ENCODE assay signal across 36 mouse cellular contexts in genomic region chr3:105092721-105093505, GRCm38 (mm10). TPM values are rescaled to one million over a fixed set of nuclear protein-coding genes. Genes with fewer than 3 reads are reported as not detected.
DNase-seq lines count a peak whose midpoint lies in the region; ATAC-seq lines count a peak whose summit lies in the region.
"Had no signal": no experiment of that assay in that cellular context is flagged by ENCODE, and none has a peak within 500 bp of the region (broad histone marks: within the 10 kb centered on the region; RNA-seq: fewer than 3 reads in every experiment).

No protein-coding gene starts in this region.

- H3K27me3 ChIP-seq in heart, embryonic 10.5 days (ENCODE audit: insufficient read depth, poor library complexity, severe bottlenecking), result no peaks in the 10 kb centered on the region
- H3K27me3 ChIP-seq in heart, embryonic 12.5 days (replicated peaks), result no peaks in the 10 kb centered on the region
- no peaks in the 10 kb centered on the region for H3K27me3 ChIP-seq in kidney, embryonic 15.5 days
- no peaks in the 10 kb centered on the region for H3K27me3 ChIP-seq in neural tube, embryonic 13.5 days
- H3K27me3 ChIP-seq in neural tube, embryonic 15.5 days (replicated peaks), result no peaks in the 10 kb centered on the region
- no peaks in the 10 kb centered on the region for H3K27me3 ChIP-seq in limb, embryonic 10.5 days (ENCODE audit: low read depth, poor library complexity, severe bottlenecking)
- H3K27me3 ChIP-seq: forebrain, embryonic 13.5 days; heart, embryonic 13.5 days; hindbrain, embryonic 15.5 days had no signal

- H3K36me3 ChIP-seq in heart, embryonic 10.5 days, result no peaks in the 10 kb centered on the region
- no peaks in the 10 kb centered on the region for H3K36me3 ChIP-seq in heart, embryonic 12.5 days
- no peaks in the 10 kb centered on the region for H3K36me3 ChIP-seq in kidney, embryonic 15.5 days
- no peaks in the 10 kb centered on the region for H3K36me3 ChIP-seq in neural tube, embryonic 13.5 days
- H3K36me3 ChIP-seq in neural tube, embryonic 15.5 days, result no peaks in the 10 kb centered on the region
- H3K36me3 ChIP-seq in limb, embryonic 10.5 days, result no peaks in the 10 kb centered on the region
- H3K36me3 ChIP-seq: heart, embryonic 13.5 days; hindbrain, embryonic 10.5 days; hindbrain, embryonic 15.5 days had no signal

- no peaks in the 10 kb centered on the region for H3K9me3 ChIP-seq in heart, embryonic 10.5 days
- no peaks in the 10 kb centered on the region for H3K9me3 ChIP-seq in heart, embryonic 12.5 days (replicated peaks)
- no peaks in the 10 kb centered on the region for H3K9me3 ChIP-seq in kidney, embryonic 15.5 days (replicated peaks)
- H3K9me3 ChIP-seq in neural tube, embryonic 13.5 days, result no peaks in the 10 kb centered on the region
- no peaks in the 10 kb centered on the region for H3K9me3 ChIP-seq in neural tube, embryonic 15.5 days (replicated peaks)
- no peaks in the 10 kb centered on the region for H3K9me3 ChIP-seq in limb, embryonic 10.5 days (replicated peaks)
- H3K9me3 ChIP-seq: forebrain, embryonic 13.5 days; heart, embryonic 13.5 days; hindbrain, embryonic 10.5 days; hindbrain, embryonic 15.5 days had no signal

- peaks cover 10% of the 10 kb centered on the region; the same call in 1 of the 2 replicates for H3K4me1 ChIP-seq in heart, embryonic 10.5 days
- peaks cover 7% of the 10 kb centered on the region; the same call in 1 of the 2 replicates for H3K4me1 ChIP-seq in heart, embryonic 12.5 days (replicated peaks)
- H3K4me1 ChIP-seq in kidney, embryonic 15.5 days, result peaks cover 7% of the 10 kb centered on the region
- H3K4me1 ChIP-seq in neural tube, embryonic 13.5 days (replicated peaks), result no peaks in the 10 kb centered on the region; the same call in 1 of the 2 replicates
- 0 out of 2 replicates have a peak, but pooled peaks cover 3% of the 10 kb centered on the region for H3K4me1 ChIP-seq in neural tube, embryonic 15.5 days
- H3K4me1 ChIP-seq in limb, embryonic 10.5 days, result peaks cover 20% of the 10 kb centered on the region
- H3K4me1 ChIP-seq: forebrain, embryonic 13.5 days; hindbrain, embryonic 10.5 days had no signal

- DNase-seq in heart, embryonic 10.5 days (ENCODE audit: low spot score), result peak; percentile 59
- DNase-seq in kidney, postnatal 10 days, result peak; percentile 30
- peak; percentile 30 for DNase-seq in limb, embryonic 10.5 days (ENCODE audit: low spot score)
- no peak for DNase-seq in gastrocnemius, postnatal 36 days
- DNase-seq: adrenal gland, adult 8-10 months; cerebellum, adult 8-10 months; cerebellum, postnatal 36 days; gastrocnemius, postnatal 14 days; heart, adult 18-20 months; heart, postnatal 10 days; layer of hippocampus, adult 9-11 months; liver; lung, adult 2 months; lung, postnatal 10 days; right cerebral cortex, postnatal 4 days; thymus, adult 2 months; thymus, postnatal 36 days had no signal

- H3K27ac ChIP-seq in heart, embryonic 10.5 days, result no peak overlapping the region
- H3K27ac ChIP-seq in heart, embryonic 12.5 days (ENCODE audit: poor library complexity, severe bottlenecking), result no peak overlapping the region
- no peak overlapping the region for H3K27ac ChIP-seq in kidney, embryonic 15.5 days
- 0 out of 2 replicates have a peak overlapping the region, but pooled peaks have one; percentile 13 for H3K27ac ChIP-seq in neural tube, embryonic 13.5 days (replicated peaks)
- H3K27ac ChIP-seq in neural tube, embryonic 15.5 days (replicated peaks), result no peak overlapping the region
- no peak overlapping the region for H3K27ac ChIP-seq in limb, embryonic 10.5 days
- H3K27ac ChIP-seq: forebrain, embryonic 13.5 days; heart, embryonic 13.5 days; hindbrain, embryonic 10.5 days; hindbrain, embryonic 15.5 days; liver, embryonic 14.5 days; macrophage had no signal

- H3K9ac ChIP-seq in heart, embryonic 12.5 days, result no peak overlapping the region
- no peak overlapping the region for H3K9ac ChIP-seq in kidney, embryonic 15.5 days
- H3K9ac ChIP-seq in neural tube, embryonic 13.5 days, result no peak overlapping the region
- H3K9ac ChIP-seq in neural tube, embryonic 15.5 days (replicated peaks), result no peak overlapping the region
- H3K9ac ChIP-seq: forebrain, embryonic 13.5 days; heart, embryonic 13.5 days; hindbrain, embryonic 15.5 days; liver, embryonic 14.5 days had no signal

- intact Hi-C loops in gastrocnemius, postnatal 36 days (cut with DNase I), result loop anchor here (5.0 kb wide), 1 partner anchor 74 kb away; no protein-coding TSS in a partner anchor

- 75% methylated on average over 11 of the region's 11 CpGs for WGBS in heart, embryonic 10.5 days
- 69% methylated on average over 11 of the region's 11 CpGs for WGBS in heart, embryonic 12.5 days
- 59% methylated on average over 11 of the region's 11 CpGs for WGBS in kidney, embryonic 15.5 days
- 60% methylated on average over 11 of the region's 11 CpGs for WGBS in neural tube, embryonic 13.5 days
- 49% methylated on average over 11 of the region's 11 CpGs for WGBS in neural tube, embryonic 15.5 days
- WGBS in limb, embryonic 10.5 days, result 61% methylated on average over 11 of the region's 11 CpGs

- ATAC-seq in heart, embryonic 12.5 days (ENCODE audit: insufficient number of reproducible peaks, low FRiP score), result no peak
- ATAC-seq in kidney, embryonic 15.5 days (replicated peaks; ENCODE audit: low FRiP score), result no peak
- ATAC-seq in neural tube, embryonic 13.5 days (ENCODE audit: low read depth), result no peak
- ATAC-seq in neural tube, embryonic 15.5 days (ENCODE audit: low FRiP score), result no peak
- ATAC-seq: activated CD4-positive, CD25-positive, alpha-beta regulatory T cell, adult 4 months; forebrain, embryonic 13.5 days had no signal

- H3K4me2 ChIP-seq in heart, embryonic 12.5 days, result no peak overlapping the region
- H3K4me2 ChIP-seq in kidney, embryonic 15.5 days, result no peak overlapping the region
- no peak overlapping the region for H3K4me2 ChIP-seq in neural tube, embryonic 13.5 days
- H3K4me2 ChIP-seq in neural tube, embryonic 15.5 days, result no peak overlapping the region
- H3K4me2 ChIP-seq: forebrain, embryonic 13.5 days; heart, embryonic 13.5 days; hindbrain, embryonic 15.5 days had no signal

- H3K4me3 ChIP-seq in heart, embryonic 10.5 days, result no peak overlapping the region
- H3K4me3 ChIP-seq in heart, embryonic 12.5 days, result no peak overlapping the region
- no peak overlapping the region for H3K4me3 ChIP-seq in kidney, embryonic 15.5 days (replicated peaks)
- no peak overlapping the region for H3K4me3 ChIP-seq in neural tube, embryonic 13.5 days
- H3K4me3 ChIP-seq in neural tube, embryonic 15.5 days (replicated peaks), result no peak overlapping the region
- no peak overlapping the region for H3K4me3 ChIP-seq in limb, embryonic 10.5 days
- H3K4me3 ChIP-seq: forebrain, embryonic 13.5 days; heart, embryonic 13.5 days; hindbrain, embryonic 10.5 days; hindbrain, embryonic 15.5 days had no signal

RNA-seq across cellular contexts. Expression of gene 4930564D02Rik, which starts 26.3 kb away (rescaled TPM):
- not detected in 2 replicates for polyA plus RNA-seq in heart, embryonic 10.5 days (2016; fragmentation: Nextera tagmentation; extraction: Ambion mirVana)
- not detected in 2 replicates for polyA plus RNA-seq in heart, embryonic 12.5 days (2016; fragmentation: Nextera tagmentation; extraction: Ambion mirVana)
- not detected in 2 replicates for polyA plus RNA-seq in kidney, embryonic 15.5 days (2015; fragmentation: Nextera tagmentation; extraction: Ambion mirVana)
- polyA plus RNA-seq in neural tube, embryonic 13.5 days (2015; fragmentation: Nextera tagmentation; extraction: Ambion mirVana), result not detected in 2 replicates
- not detected in 2 replicates for polyA plus RNA-seq in neural tube, embryonic 15.5 days (2015; fragmentation: Nextera tagmentation; extraction: Ambion mirVana)
- not detected in 2 replicates for polyA plus RNA-seq in limb, embryonic 10.5 days (2016; fragmentation: Nextera tagmentation; extraction: Ambion mirVana)
- not detected for total RNA-seq in gastrocnemius, postnatal 36 days (2021)
- total RNA-seq: adrenal gland, adult 8-10 months; adrenal gland, postnatal 4 days; gastrocnemius, postnatal 14 days; heart, adult 18-20 months; heart, postnatal 10 days; left cerebral cortex, postnatal 10 days; megakaryocyte-erythroid progenitor cell, adult 5-6 weeks had no signal
- polyA plus RNA-seq: activated CD4-positive, CD25-positive, alpha-beta regulatory T cell, adult 4 months; embryonic facial prominence, embryonic 11.5 days; forebrain, embryonic 13.5 days; heart, embryonic 13.5 days; hindbrain, embryonic 10.5 days; hindbrain, embryonic 15.5 days; intestine, embryonic 14.5 days; limb, embryonic 11.5 days; liver, embryonic 14.5 days; lung, adult 2 months; macrophage; neural tube, embryonic 11.5 days; spleen, adult 2 months; thymus, adult 2 months had no signal

RNA-seq across cellular contexts. Expression of gene Cttnbp2nl, which starts 40.0 kb away (rescaled TPM):
- 35.9 and 37.4 TPM in 2 replicates for polyA plus RNA-seq in heart, embryonic 10.5 days (2016; fragmentation: Nextera tagmentation; extraction: Ambion mirVana)
- 40.1 and 43.3 TPM in 2 replicates for polyA plus RNA-seq in heart, embryonic 12.5 days (2016; fragmentation: Nextera tagmentation; extraction: Ambion mirVana)
- 26.4 and 29.4 TPM in 2 replicates for polyA plus RNA-seq in kidney, embryonic 15.5 days (2015; fragmentation: Nextera tagmentation; extraction: Ambion mirVana)
- 52.8 and 59.4 TPM in 2 replicates for polyA plus RNA-seq in neural tube, embryonic 13.5 days (2015; fragmentation: Nextera tagmentation; extraction: Ambion mirVana)
- 35.8 and 38.8 TPM in 2 replicates for polyA plus RNA-seq in neural tube, embryonic 15.5 days (2015; fragmentation: Nextera tagmentation; extraction: Ambion mirVana)
- polyA plus RNA-seq in limb, embryonic 10.5 days (2016; fragmentation: Nextera tagmentation; extraction: Ambion mirVana), result 40.5 and 50.1 TPM in 2 replicates
- 1 to 10 TPM; 4.1 to 4.4 TPM for total RNA-seq in gastrocnemius, postnatal 36 days (2021)
- total RNA-seq: megakaryocyte-erythroid progenitor cell, adult 5-6 weeks had no signal
- polyA plus RNA-seq: activated CD4-positive, CD25-positive, alpha-beta regulatory T cell, adult 4 months had no signal

Comparison
In these comparisons a context has a peak if more than half of its experiments do, and no peak if none do; other contexts are left out.
1. DNase-seq: peak in heart, embryonic 10.5 days (single experiment), kidney, postnatal 10 days (single experiment) and limb, embryonic 10.5 days (single experiment); none in gastrocnemius, postnatal 36 days (0 of 2).